Mouse (Mus musculus): ENCODE results near the gene Slc44a2. TPM values are rescaled to one million over a fixed set of nuclear protein-coding genes. Genes with fewer than 3 reads are reported as not detected.
"Not testable (repeated sequence)": the region's sequence is repeated elsewhere in the genome, so short reads cannot be mapped to it uniquely, and the experiment has no call there.

Slc44a2 gene
- polyA plus RNA-seq, 1 experiment from 2014 or later = 70.0 TPM

GRCm38 (mm10) chr9:21312134-21312533 lies 8.4 kb upstream of the Slc44a2 start, which contains the start of gene Ap1m2:
Gene Ap1m2 (minus strand): TSS chr9:21312337.
- H3K4me3 ChIP-seq = peak within 1 kb of the TSS; percentile 24
- H3K4me2 ChIP-seq = peak within 1 kb of the TSS; percentile 36
- no peak for ATAC-seq (replicated peaks)
- H3K27me3 ChIP-seq (replicated peaks) = peaks cover 8% of the 10 kb centered on the region
- 17% methylated on average over 35 of the region's 35 CpGs for WGBS
- no peaks in the 10 kb centered on the region for H3K36me3 ChIP-seq (replicated peaks)
- no peak within 1 kb of the TSS for H3K27ac ChIP-seq
- H3K4me1 ChIP-seq = no peaks in the 10 kb centered on the region
- 0 out of 2 replicates have a peak within 1 kb of the TSS, but pooled peaks have one; percentile 9 for H3K9ac ChIP-seq
- no peaks in the 10 kb centered on the region for H3K9me3 ChIP-seq

DNA sequence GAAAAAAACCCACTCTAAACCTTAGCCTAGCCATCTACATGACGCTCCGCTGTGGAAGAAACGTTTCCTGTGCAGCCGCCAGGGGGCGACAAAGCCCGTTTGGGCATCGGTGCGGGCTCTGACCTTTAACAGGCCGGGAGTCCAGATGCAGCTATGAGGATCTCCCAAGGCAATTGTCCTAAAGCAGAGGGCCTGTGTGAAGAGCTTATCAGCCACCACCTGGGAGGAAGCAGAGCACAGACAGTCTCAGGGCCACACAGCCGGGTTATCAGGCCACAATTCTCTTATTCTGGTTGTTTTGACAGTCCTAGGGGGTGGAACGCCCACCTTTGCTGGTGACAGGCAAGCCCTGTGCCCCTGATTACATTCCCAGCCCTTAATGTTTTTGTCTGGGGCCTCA lies 7.1 kb upstream of the Slc44a2 start:
- Histone ChIP-seq H3K4me1 (no peaks in the 10 kb centered on the region), H3K4me2 (no peak overlapping the region), H3K36me3 (replicated peaks) (no peaks in the 10 kb centered on the region), H3K9me3 (no peaks in the 10 kb centered on the region), H3K9ac (no peak overlapping the region), H3K27me3 (replicated peaks) (peaks cover 8% of the 10 kb centered on the region), H3K27ac (no peak overlapping the region), H3K4me3 (no peak overlapping the region)
- peak; percentile 61 for ATAC-seq (replicated peaks)
- WGBS = 8% methylated on average over 11 of the region's 11 CpGs

DNA sequence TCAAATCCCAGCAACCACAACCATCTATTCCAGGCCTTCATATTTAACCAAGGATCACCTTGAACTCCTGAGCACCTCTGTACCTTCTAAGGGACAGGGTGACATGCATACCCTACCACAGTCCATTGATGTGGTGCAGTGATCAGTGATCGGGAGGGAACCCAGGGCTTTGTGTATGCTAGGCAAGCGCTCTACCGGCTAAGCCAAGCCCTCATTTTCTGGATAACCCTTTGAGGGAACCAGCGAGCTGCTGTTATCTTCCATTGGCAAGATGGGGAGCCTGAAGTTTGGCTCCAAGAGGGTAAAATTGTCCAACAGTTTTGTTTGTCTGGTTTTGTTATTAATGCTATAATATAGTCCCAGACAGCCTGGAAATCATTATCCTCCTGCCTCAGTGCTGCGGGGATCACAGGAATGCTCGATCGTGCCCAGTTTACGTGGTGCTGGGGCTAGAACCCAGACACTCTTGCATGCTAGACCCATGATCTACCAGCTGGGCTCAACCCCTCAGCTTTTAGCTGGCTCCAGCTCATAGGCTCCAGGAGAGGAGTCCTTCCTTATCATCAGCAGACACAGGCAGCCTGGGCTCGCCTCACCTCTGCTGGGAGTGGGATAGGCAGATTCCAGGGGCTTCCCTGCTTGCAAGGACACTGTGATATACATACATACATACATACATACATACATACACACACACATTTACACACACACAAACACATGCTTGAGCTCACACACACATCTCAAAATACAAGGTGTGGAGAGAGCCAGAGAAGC lies 5.9 kb upstream of the Slc44a2 start:
- H3K9me3 ChIP-seq = no peaks in the 10 kb centered on the region
- H3K4me3 ChIP-seq = no peak overlapping the region
- no peak for ATAC-seq (replicated peaks)
- 91% methylated on average over 9 of the region's 9 CpGs for WGBS
- H3K4me1 ChIP-seq = no peaks in the 10 kb centered on the region
- no peak overlapping the region for H3K4me2 ChIP-seq
- peaks cover 8% of the 10 kb centered on the region for H3K27me3 ChIP-seq (replicated peaks)
- H3K36me3 ChIP-seq (replicated peaks) = no peaks in the 10 kb centered on the region
- H3K9ac ChIP-seq = no peak overlapping the region
- H3K27ac ChIP-seq = no peak overlapping the region

- Histone ChIP-seq H3K4me3 (no peak overlapping the region), H3K4me2 (no peak overlapping the region), H3K9ac (no peak overlapping the region), H3K36me3 (replicated peaks) (no peaks in the 10 kb centered on the region), H3K27ac (no peak overlapping the region), H3K4me1 (peaks cover 5% of the 10 kb centered on the region), H3K27me3 (replicated peaks) (peaks cover 8% of the 10 kb centered on the region), H3K9me3 (no peaks in the 10 kb centered on the region)
- 45% methylated on average over 5 of the region's 5 CpGs for WGBS
- no peak for ATAC-seq (replicated peaks)
Measured at GRCm38 (mm10) chr9:21315421-21315820, 5.1 kb upstream of the Slc44a2 start.

- Histone ChIP-seq H3K4me1 (peaks cover 13% of the 10 kb centered on the region), H3K27ac (no peak overlapping the region), H3K9ac (no peak overlapping the region), H3K4me2 (no peak overlapping the region), H3K27me3 (replicated peaks) (peaks cover 6% of the 10 kb centered on the region; the same call in 1 of the 2 replicates), H3K9me3 (no peaks in the 10 kb centered on the region), H3K4me3 (no peak overlapping the region), H3K36me3 (replicated peaks) (no peaks in the 10 kb centered on the region)
- WGBS = 80% methylated on average over 7 of the region's 7 CpGs
- ATAC-seq (replicated peaks) = no peak
Measured at GRCm38 (mm10) chr9:21316696-21317095, 3.8 kb upstream of the Slc44a2 start.

DNA sequence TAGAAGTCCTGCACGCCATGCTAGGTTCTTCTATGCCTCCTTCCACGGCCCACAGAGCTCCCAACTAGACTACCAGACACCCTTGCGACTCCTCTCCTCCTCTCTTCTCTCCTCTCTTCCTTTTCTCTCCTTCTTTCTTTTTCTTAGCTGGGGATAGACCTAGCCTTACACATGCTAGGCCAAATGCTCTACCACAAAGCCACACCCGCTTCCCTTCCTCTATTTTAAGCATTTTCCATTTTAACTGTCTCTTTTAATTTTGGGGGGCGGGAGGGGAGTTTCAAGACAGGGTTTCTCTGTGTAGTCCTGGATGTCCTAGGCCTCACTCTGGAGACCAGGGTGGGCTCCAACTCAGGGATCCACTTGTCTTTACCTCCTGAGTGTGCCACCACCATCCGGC lies 1.7 kb upstream of the Slc44a2 start:
- Histone ChIP-seq H3K4me3 (no peak overlapping the region), H3K9me3 (no peaks in the 10 kb centered on the region), H3K36me3 (replicated peaks) (no peaks in the 10 kb centered on the region), H3K9ac (no peak overlapping the region), H3K27ac (no peak overlapping the region), H3K27me3 (replicated peaks) (no peaks in the 10 kb centered on the region), H3K4me2 (no peak overlapping the region), H3K4me1 (peaks cover 19% of the 10 kb centered on the region)
- no peak for ATAC-seq (replicated peaks)
- 93% methylated on average over 6 of the region's 6 CpGs for WGBS

DNA sequence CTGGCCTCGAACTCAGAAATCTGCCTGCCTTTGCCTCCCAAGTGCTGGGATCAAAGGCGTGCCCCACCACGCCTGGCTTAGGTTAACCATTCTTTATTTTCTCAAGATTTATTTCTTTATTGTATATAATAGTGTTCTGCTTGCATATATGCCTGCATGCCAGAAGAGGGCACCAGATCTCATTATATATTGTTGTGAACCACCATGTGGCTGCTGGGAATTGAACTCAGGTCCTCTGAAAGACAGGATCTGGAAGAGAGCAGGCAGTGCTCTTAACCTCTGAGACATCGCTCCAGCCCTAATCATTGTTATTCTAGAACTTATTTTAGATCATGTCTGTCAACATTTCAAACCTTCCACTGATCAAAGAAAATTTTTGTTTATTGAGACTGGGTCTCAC lies 995 bp upstream of the Slc44a2 start:
- no peak overlapping the region for H3K4me3 ChIP-seq
- no peaks in the 10 kb centered on the region for H3K36me3 ChIP-seq (replicated peaks)
- H3K27ac ChIP-seq = no peak overlapping the region
- 95% methylated on average over 4 of the region's 4 CpGs for WGBS
- H3K4me2 ChIP-seq = no peak overlapping the region
- no peak for ATAC-seq (replicated peaks)
- H3K27me3 ChIP-seq (replicated peaks) = no peaks in the 10 kb centered on the region
- no peaks in the 10 kb centered on the region for H3K9me3 ChIP-seq
- H3K4me1 ChIP-seq = peaks cover 19% of the 10 kb centered on the region
- no peak overlapping the region for H3K9ac ChIP-seq

GRCm38 (mm10) chr9:21320280-21320618 lies 249 bp upstream of the Slc44a2 start:
- Histone ChIP-seq H3K36me3 (replicated peaks) (no peaks in the 10 kb centered on the region), H3K4me2 (peak overlapping the region; percentile 91), H3K27ac (0 out of 2 replicates have a peak overlapping the region, but pooled peaks have one; percentile 70), H3K4me3 (peak overlapping the region; percentile 81), H3K4me1 (peaks cover 19% of the 10 kb centered on the region), H3K27me3 (replicated peaks) (no peaks in the 10 kb centered on the region), H3K9ac (peak overlapping the region; percentile 73), H3K9me3 (no peaks in the 10 kb centered on the region)
- peak; percentile 65 for ATAC-seq (replicated peaks)
- WGBS = 23% methylated on average over 4 of the region's 4 CpGs

- peak overlapping the region; percentile 81 for H3K4me3 ChIP-seq
- no peaks in the 10 kb centered on the region for H3K9me3 ChIP-seq
- 0 out of 2 replicates have a peak, but pooled peaks have one; percentile 7 for ATAC-seq (replicated peaks)
- no peaks in the 10 kb centered on the region for H3K36me3 ChIP-seq (replicated peaks)
- peak overlapping the region; percentile 91 for H3K4me2 ChIP-seq
- H3K9ac ChIP-seq = peak overlapping the region; percentile 73
- H3K4me1 ChIP-seq = peaks cover 19% of the 10 kb centered on the region
- H3K27ac ChIP-seq = no peak overlapping the region
- H3K27me3 ChIP-seq (replicated peaks) = no peaks in the 10 kb centered on the region
- 20% methylated on average over 6 of the region's 6 CpGs for WGBS
Measured at GRCm38 (mm10) chr9:21321513-21321835, 976 bp downstream of the Slc44a2 start.

GRCm38 (mm10) chr9:21322211-21322916 lies 1.9 kb downstream of the Slc44a2 start:
- no peak overlapping the region for H3K4me3 ChIP-seq
- H3K9me3 ChIP-seq = no peaks in the 10 kb centered on the region
- ATAC-seq (replicated peaks) = no peak
- no peaks in the 10 kb centered on the region for H3K27me3 ChIP-seq (replicated peaks)
- H3K4me2 ChIP-seq = peak overlapping the region; percentile 91
- no peak overlapping the region for H3K9ac ChIP-seq
- WGBS = 85% methylated on average over 19 of the region's 19 CpGs
- H3K36me3 ChIP-seq (replicated peaks) = no peaks in the 10 kb centered on the region
- peaks cover 19% of the 10 kb centered on the region for H3K4me1 ChIP-seq
- no peak overlapping the region for H3K27ac ChIP-seq

- not testable (repeated sequence) for H3K9me3 ChIP-seq; H3K9ac ChIP-seq; H3K27me3 ChIP-seq (replicated peaks); ATAC-seq (replicated peaks); H3K4me3 ChIP-seq; H3K27ac ChIP-seq; H3K36me3 ChIP-seq (replicated peaks); H3K4me2 ChIP-seq
- WGBS = 95% methylated on average over 8 of the region's 8 CpGs
- peaks cover 19% of the 10 kb centered on the region for H3K4me1 ChIP-seq
Measured at GRCm38 (mm10) chr9:21322917-21323297, 2.4 kb downstream of the Slc44a2 start.

- 95% methylated on average over 11 of the region's 11 CpGs for WGBS
- ATAC-seq (replicated peaks) = no peak
Measured at GRCm38 (mm10) chr9:21324269-21324668, 3.8 kb downstream of the Slc44a2 start.

DNA sequence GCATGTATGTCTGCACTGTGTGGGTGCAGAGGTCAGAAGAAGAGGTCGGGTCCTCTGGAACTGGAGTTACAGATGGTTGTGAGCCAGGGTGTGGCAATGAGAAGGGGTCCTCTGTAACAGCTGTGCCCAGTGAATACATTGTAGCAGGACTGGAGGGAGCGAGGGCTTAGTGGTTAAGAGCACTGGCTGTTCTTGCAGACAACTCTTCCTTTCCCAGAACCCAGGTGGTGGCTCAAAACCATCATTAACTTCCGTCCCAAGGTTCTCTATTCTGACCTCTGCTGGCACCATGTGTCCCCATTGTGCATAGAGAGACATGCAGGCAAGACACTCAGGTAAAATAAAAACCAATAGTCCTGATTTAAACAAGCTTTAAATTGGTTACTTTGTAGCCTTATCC lies 7.1 kb downstream of the Slc44a2 start:
- no peaks in the 10 kb centered on the region for H3K36me3 ChIP-seq (replicated peaks)
- H3K4me1 ChIP-seq = peaks cover 12% of the 10 kb centered on the region; the same call in 1 of the 2 replicates
- WGBS = 80% methylated on average over 3 of the region's 3 CpGs
- no peak overlapping the region for H3K4me3 ChIP-seq
- H3K27me3 ChIP-seq (replicated peaks) = no peaks in the 10 kb centered on the region
- H3K4me2 ChIP-seq = no peak overlapping the region
- no peak overlapping the region for H3K27ac ChIP-seq
- no peaks in the 10 kb centered on the region for H3K9me3 ChIP-seq
- ATAC-seq (replicated peaks) = no peak
- no peak overlapping the region for H3K9ac ChIP-seq

More at GRCm38 (mm10) chr9:21324269-21324668, 3.8 kb downstream of the Slc44a2 start:
- Histone ChIP-seq H3K27me3 (replicated peaks) (no peaks in the 10 kb centered on the region), H3K36me3 (replicated peaks) (no peaks in the 10 kb centered on the region), H3K4me2 (no peak overlapping the region), H3K4me3 (no peak overlapping the region), H3K4me1 (peaks cover 19% of the 10 kb centered on the region), H3K9me3 (no peaks in the 10 kb centered on the region), H3K9ac (no peak overlapping the region), H3K27ac (no peak overlapping the region)

All from midbrain, embryonic 15.5 days (tissue).